Mouse (Mus musculus) lung, adult 2 months (tissue): Measurements from ENCODE around the gene Gm42674.

Experiments
- CTCF ChIP-seq: fragments of 200-500 bp; IDR thresholded peaks from 2 replicates; pipeline ENCODE4 v1.5.1; 2011; ENCODE audit warnings: mild to moderate bottlenecking, low read length, control low read depth; ENCODE audit not compliant: insufficient read depth
- POLR2A ChIP-seq: fragments of 200-500 bp; IDR thresholded peaks from 2 replicates; pipeline ENCODE4 v1.6.1; 2011; ENCODE audit warnings: low read depth, mild to moderate bottlenecking, control low read depth, low read length, borderline replicate concordance; ENCODE audit errors: extremely low read depth

GRCm38 (mm10) chr3:90647291-90647690, 45.6 kb downstream of the Gm42674 start:
- TF ChIP-seq CTCF, result no peak
- no peak for TF ChIP-seq POLR2A
